Mouse (Mus musculus): Measurements from ENCODE around the gene Tlr2. TPM values are rescaled to one million over a fixed set of nuclear protein-coding genes. Genes with fewer than 3 reads are reported as not detected.

Tlr2 gene
- total RNA-seq (2023), result 10 to 100 TPM; 10.9 to 11.6 TPM

GRCm38 (mm10) chr3:83841095-83841850, at the start of gene Tlr2:
Tlr2 (minus strand) TSS chr3:83841767.

Other genes starting within 250 kb of the Tlr2 start
- not detected for gene Sfrp2, start 75.4 kb downstream of the Tlr2 start, total RNA-seq (2023)
- 100 to 1,000 TPM; 557 to 585 TPM for gene Tmem131l, start 198.4 kb upstream of the Tlr2 start, total RNA-seq (2023)